Mouse (Mus musculus) gastrocnemius, postnatal 4 days (tissue): ENCODE data around the gene Kat2a. TPM values are rescaled to one million over a fixed set of nuclear protein-coding genes. Genes with fewer than 3 reads are reported as not detected.
A peak's percentile ranks its signal among the peaks of the same experiment; 100 is the strongest.
"Not testable (repeated sequence)": the region's sequence is repeated elsewhere in the genome, so short reads cannot be mapped to it uniquely, and the experiment has no call there.

Experiments used
- DNase-seq, 2 experiments: peaks; one replicate each; pipeline ENCODE4 v3.0.0; 2021 to 2022; ENCODE audit warnings: low spot score in 2 of 2, mixed read lengths in 2 of 2
- total RNA-seq, 2 experiments: library from RNA; stranded (reverse); gene quantifications; 2 replicates each; pipeline ENCODE4 v1.2.3; 2021

Kat2a gene
- total RNA-seq, 2 experiments from 2014 or later: 20.6 to 21.6 TPM

GRCm38 (mm10) chr11:100681826-100682225 lies 30.4 kb downstream of the Kat2a start:
- no peak for DNase-seq

GRCm38 (mm10) chr11:100677810-100678209 lies 34.5 kb downstream of the Kat2a start:
- no peak for DNase-seq

- DNase-seq: peak; percentile 70 to 78
Observed at GRCm38 (mm10) chr11:100673169-100673568, 39.1 kb downstream of the Kat2a start.

- no peak for DNase-seq
Observed at GRCm38 (mm10) chr11:100671956-100672355, 40.3 kb downstream of the Kat2a start.

GRCm38 (mm10) chr11:100671049-100671448 lies 41.2 kb downstream of the Kat2a start:
- DNase-seq: no peak

- DNase-seq: no peak
Observed at GRCm38 (mm10) chr11:100659806-100660205, 52.5 kb downstream of the Kat2a start.

- DNase-seq: no peak
Observed at GRCm38 (mm10) chr11:100656458-100656857, 55.8 kb downstream of the Kat2a start.

GRCm38 (mm10) chr11:100655589-100655988 lies 56.7 kb downstream of the Kat2a start:
- DNase-seq: not testable (repeated sequence)

Other genes with a start within 250 kb of the Kat2a start
- 10 to 100 TPM; 14.9 to 15.8 TPM for gene Klhl11, start 239.7 kb downstream of the Kat2a start, total RNA-seq
- 10 to 100 TPM; 54.1 to 57.9 TPM for gene Acly, start 184.5 kb downstream of the Kat2a start, total RNA-seq
- gene Ttc25, start 166.9 kb downstream of the Kat2a start, total RNA-seq: under 1 TPM; 0.13 to 0.22 TPM
- 10 to 100 TPM; 33.3 to 38.3 TPM for gene Cnp, start 137.6 kb downstream of the Kat2a start, total RNA-seq
- gene Nkiras2, start 93.2 kb downstream of the Kat2a start, total RNA-seq: 10 to 100 TPM; 42.5 to 43.7 TPM
- gene Dnajc7, start 92.3 kb downstream of the Kat2a start, total RNA-seq: 100 to 1,000 TPM; 192 to 239 TPM
- 1 to 10 TPM; 1.9 to 2.2 TPM for gene Zfp385c, start 20.0 kb downstream of the Kat2a start, total RNA-seq
- 1 to 10 TPM; 1.0 to 1.1 TPM for gene Dhx58, start 8.2 kb downstream of the Kat2a start, total RNA-seq
- not detected for gene Hspb9, start 1.4 kb upstream of the Kat2a start, total RNA-seq
- 10 to 100 TPM; 76.7 to 79.7 TPM for gene Rab5c, start 25.8 kb upstream of the Kat2a start, total RNA-seq
- gene Kcnh4, start 47.5 kb upstream of the Kat2a start, total RNA-seq: under 1 TPM in 1 of 2 experiments, not detected in 1; 0.10 TPM
- not detected for gene Hcrt, start 50.5 kb upstream of the Kat2a start, total RNA-seq
- 1 to 10 TPM; 9.0 to 9.5 TPM for gene Ghdc, start 58.5 kb upstream of the Kat2a start, total RNA-seq
- 10 to 100 TPM; 76.1 to 90.4 TPM for gene Stat5b, start 138.3 kb upstream of the Kat2a start, total RNA-seq
- 10 to 100 TPM; 35.6 to 41.4 TPM for gene Stat5a, start 146.9 kb upstream of the Kat2a start, total RNA-seq
- 10 to 100 TPM; 71.5 to 75.1 TPM for gene Stat3, start 227.1 kb upstream of the Kat2a start, total RNA-seq